Mouse (Mus musculus) MEL (cell line): ENCODE measurements around the gene Nt5c1a. TPM values are rescaled to one million over a fixed set of nuclear protein-coding genes. Genes with fewer than 3 reads are reported as not detected.

Experiments used
- DNase-seq: peaks from one replicate; pipeline ENCODE4 v3.0.0; 2011; ENCODE audit warnings: low read depth, low spot score
- H3K27ac ChIP-seq: 2 replicates; pipeline ENCODE4 v1.5.1; 2012; ENCODE audit warnings: low read depth, mild to moderate bottlenecking, control low read depth, low read length, moderate library complexity; ENCODE audit not compliant: control insufficient read depth
- H3K27me3 ChIP-seq, 2 experiments: fragments of 150-350 bp in 1 of 2; sonication (generic) in 1 of 2; 2 replicates each; pipeline ENCODE4 v1.6.1; 2012; ENCODE audit warnings: low read length in 2 of 2, mild to moderate bottlenecking in 2 of 2, improper control_type of control experiment in 1 of 2, moderate library complexity in 1 of 2; ENCODE audit not compliant: insufficient read depth in 2 of 2, control insufficient read depth in 1 of 2
- H3K36me3 ChIP-seq, 2 experiments: 2 replicates each; pipeline ENCODE4 v1.6.1; 2012 to 2014; ENCODE audit warnings: low read length in 2 of 2, improper control_type of control experiment in 1 of 2, inconsistent platforms in 1 of 2, mild to moderate bottlenecking in 1 of 2; ENCODE audit not compliant: insufficient read depth in 2 of 2, control insufficient read depth in 1 of 2
- H3K4me1 ChIP-seq, 2 experiments: fragments of 150-350 bp in 1 of 2; sonication (generic) in 1 of 2; 2 replicates each; pipeline ENCODE4 v1.6.1; 2012; ENCODE audit warnings: low read length in 2 of 2, improper control_type of control experiment in 1 of 2, mild to moderate bottlenecking in 1 of 2; ENCODE audit not compliant: insufficient read depth in 2 of 2, control insufficient read depth in 1 of 2
- H3K4me3 ChIP-seq, 2 experiments: fragments of 150-350 bp in 1 of 2; sonication (generic) in 1 of 2; 2 replicates each; pipeline ENCODE4 v1.5.1; 2012; ENCODE audit warnings: low read depth in 2 of 2, low read length in 2 of 2, mild to moderate bottlenecking in 2 of 2, moderate library complexity in 2 of 2, control low read depth in 1 of 2, improper control_type of control experiment in 1 of 2; ENCODE audit not compliant: control insufficient read depth in 1 of 2, insufficient read depth in 1 of 2
- H3K79me2 ChIP-seq: 2 replicates; pipeline ENCODE4 v1.6.1; 2012; ENCODE audit warnings: mild to moderate bottlenecking, low read length, moderate library complexity; ENCODE audit not compliant: control insufficient read depth, poor library complexity, insufficient read depth
- H3K9ac ChIP-seq: 2 replicates; pipeline ENCODE4 v1.6.1; 2012; ENCODE audit warnings: low read depth, mild to moderate bottlenecking, control low read depth, low read length, moderate library complexity; ENCODE audit not compliant: control insufficient read depth, poor library complexity, severe bottlenecking
- H3K9me3 ChIP-seq: fragments of 150-350 bp; sonication (generic); replicated peaks from 2 replicates; pipeline ENCODE4 v1.6.1; 2012; ENCODE audit warnings: mild to moderate bottlenecking, low read length, improper control_type of control experiment, moderate library complexity; ENCODE audit not compliant: insufficient read depth
- CHD2 ChIP-seq: IDR thresholded peaks from 2 replicates; pipeline ENCODE4 v1.6.1; 2011; ENCODE audit warnings: low read length, improper control_type of control experiment
- CTCF ChIP-seq, 3 experiments: IDR thresholded peaks in 2 of 3; conservative IDR thresholded peaks in 1 of 3; 2 replicates each; pipeline ENCODE4 v1.5.1; 2011 to 2012; ENCODE audit warnings: low read length in 3 of 3, low read depth in 2 of 3, mild to moderate bottlenecking in 2 of 3, improper control_type of control experiment in 1 of 3, inconsistent platforms in 1 of 3, mixed read lengths in 1 of 3, moderate library complexity in 1 of 3; ENCODE audit not compliant: control insufficient read depth in 1 of 3, insufficient read depth in 1 of 3, poor library complexity in 1 of 3, severe bottlenecking in 1 of 3
- E2F4 ChIP-seq: IDR thresholded peaks from 2 replicates; pipeline ENCODE4 v1.6.1; 2011; ENCODE audit warnings: low read depth, low read length, improper control_type of control experiment, borderline replicate concordance
- ELF1 ChIP-seq: IDR thresholded peaks from 2 replicates; pipeline ENCODE4 v1.6.1; 2014; ENCODE audit warnings: low read depth, mild to moderate bottlenecking, inconsistent platforms, low read length, improper control_type of control experiment, moderate library complexity
- GATA1 ChIP-seq: IDR thresholded peaks from 2 replicates; pipeline ENCODE4 v1.6.1; 2011; ENCODE audit warnings: low read depth, low read length, improper control_type of control experiment
- KAT2A ChIP-seq: conservative IDR thresholded peaks from 2 replicates; pipeline ENCODE4 v1.6.1; 2012; ENCODE audit warnings: low read depth, low read length, improper control_type of control experiment, inconsistent platforms
- MAFK ChIP-seq: IDR thresholded peaks from 2 replicates; pipeline ENCODE4 v1.6.1; 2011; ENCODE audit warnings: low read depth, mild to moderate bottlenecking, low read length, improper control_type of control experiment, borderline replicate concordance
- MAX ChIP-seq: IDR thresholded peaks from 2 replicates; pipeline ENCODE4 v1.6.1; 2011; ENCODE audit warnings: low read length, improper control_type of control experiment
- MAZ ChIP-seq: IDR thresholded peaks from 2 replicates; pipeline ENCODE4 v1.6.1; 2012; ENCODE audit warnings: low read depth, mild to moderate bottlenecking, inconsistent platforms, low read length, improper control_type of control experiment
- MYC ChIP-seq: IDR thresholded peaks from 2 replicates; pipeline ENCODE4 v1.6.1; 2011; ENCODE audit warnings: low read depth, mild to moderate bottlenecking, low read length, improper control_type of control experiment, moderate library complexity
- NELFE ChIP-seq: IDR thresholded peaks from 2 replicates; pipeline ENCODE4 v1.6.1; 2011; ENCODE audit warnings: low read depth, low read length, improper control_type of control experiment
- POLR2A ChIP-seq, 2 experiments: IDR thresholded peaks; 2 replicates each; pipeline ENCODE4 v1.6.1; 2011 to 2012; ENCODE audit warnings: low read length in 2 of 2, mild to moderate bottlenecking in 2 of 2, control low read depth in 1 of 2, improper control_type of control experiment in 1 of 2, low read depth in 1 of 2, moderate library complexity in 1 of 2; ENCODE audit not compliant: control insufficient read depth in 1 of 2, insufficient read depth in 1 of 2, poor library complexity in 1 of 2
- POLR2AphosphoS2 ChIP-seq: IDR thresholded peaks from 2 replicates; pipeline ENCODE4 v1.6.1; 2011; ENCODE audit warnings: low read length, improper control_type of control experiment
- POLR2AphosphoS5 ChIP-seq: IDR thresholded peaks from 2 replicates; pipeline ENCODE4 v1.6.1; 2012; ENCODE audit warnings: low read depth, borderline replicate concordance, mild to moderate bottlenecking, inconsistent platforms, low read length, moderate library complexity, mixed read lengths
- RAD21 ChIP-seq: IDR thresholded peaks from 2 replicates; pipeline ENCODE4 v1.6.1; 2011; ENCODE audit warnings: mild to moderate bottlenecking, low read depth, low read length, improper control_type of control experiment
- RCOR1 ChIP-seq: IDR thresholded peaks from 2 replicates; pipeline ENCODE4 v1.6.1; 2012; ENCODE audit warnings: low read depth, mild to moderate bottlenecking, inconsistent platforms, low read length, improper control_type of control experiment
- SIN3A ChIP-seq: IDR thresholded peaks from 2 replicates; pipeline ENCODE4 v1.6.1; 2012; ENCODE audit warnings: low read length, improper control_type of control experiment, inconsistent platforms
- SMC3 ChIP-seq: IDR thresholded peaks from 2 replicates; pipeline ENCODE4 v1.6.1; 2011; ENCODE audit warnings: low read depth, low read length, improper control_type of control experiment
- TCF12 ChIP-seq: IDR thresholded peaks from 2 replicates; pipeline ENCODE4 v1.6.1; 2014; ENCODE audit warnings: low read depth, mild to moderate bottlenecking, inconsistent platforms, low read length, improper control_type of control experiment, moderate library complexity
- UBTF ChIP-seq: IDR thresholded peaks from 2 replicates; pipeline ENCODE4 v1.6.1; 2012; ENCODE audit warnings: low read depth, mild to moderate bottlenecking, inconsistent platforms, low read length, improper control_type of control experiment, moderate library complexity, borderline replicate concordance; ENCODE audit not compliant: insufficient read depth
- USF1 ChIP-seq: IDR thresholded peaks from 2 replicates; pipeline ENCODE4 v1.6.1; 2014; ENCODE audit warnings: low read depth, mild to moderate bottlenecking, inconsistent platforms, low read length, improper control_type of control experiment, moderate library complexity
- USF2 ChIP-seq, 2 experiments: IDR thresholded peaks; 2 replicates each; pipeline ENCODE4 v1.6.1; 2011 to 2012; ENCODE audit warnings: improper control_type of control experiment in 2 of 2, low read length in 2 of 2, borderline replicate concordance in 1 of 2, inconsistent platforms in 1 of 2, low read depth in 1 of 2, mild to moderate bottlenecking in 1 of 2; ENCODE audit not compliant: insufficient read depth in 1 of 2
- ZC3H11A ChIP-seq: IDR thresholded peaks from 2 replicates; pipeline ENCODE4 v1.6.1; 2012; ENCODE audit warnings: low read depth, mild to moderate bottlenecking, inconsistent platforms, low read length, improper control_type of control experiment
- ZKSCAN1 ChIP-seq: IDR thresholded peaks from 2 replicates; pipeline ENCODE4 v1.6.1; 2012; ENCODE audit warnings: low read depth, mild to moderate bottlenecking, inconsistent platforms, low read length, improper control_type of control experiment, moderate library complexity
- ZMIZ1 ChIP-seq: IDR thresholded peaks from 2 replicates; pipeline ENCODE4 v1.6.1; 2012; ENCODE audit warnings: low read depth, mild to moderate bottlenecking, inconsistent platforms, low read length, improper control_type of control experiment, moderate library complexity
- ZNF384 ChIP-seq: IDR thresholded peaks from 2 replicates; pipeline ENCODE4 v1.6.1; 2012; ENCODE audit warnings: low read depth, mild to moderate bottlenecking, inconsistent platforms, low read length, improper control_type of control experiment
- polyA plus RNA-seq, 2 experiments: library from polyadenylated mRNA; stranded (reverse) in 1 of 2; unstranded in 1 of 2; fragments of >175 nt in 1 of 2; fragments of >200 nt in 1 of 2; gene quantifications; 2 replicates each; pipeline versions ENCODE4 v1.2.1 to v1.2.4; 2012; ENCODE audit warnings: low replicate concordance in 2 of 2, low read depth in 1 of 2; ENCODE audit not compliant: insufficient read length in 2 of 2, insufficient read depth in 1 of 2, missing spikeins in 1 of 2
- total RNA-seq: library from RNA; depleted of rRNA; stranded (reverse); fragments of 300-350 nt; gene quantifications from 2 replicates; pipeline ENCODE4 v1.2.3, GENCODE M21; 2012; rRNA removed

The Nt5c1a gene
- total RNA-seq = not detected in 2 replicates
- not detected for polyA plus RNA-seq

DNA sequence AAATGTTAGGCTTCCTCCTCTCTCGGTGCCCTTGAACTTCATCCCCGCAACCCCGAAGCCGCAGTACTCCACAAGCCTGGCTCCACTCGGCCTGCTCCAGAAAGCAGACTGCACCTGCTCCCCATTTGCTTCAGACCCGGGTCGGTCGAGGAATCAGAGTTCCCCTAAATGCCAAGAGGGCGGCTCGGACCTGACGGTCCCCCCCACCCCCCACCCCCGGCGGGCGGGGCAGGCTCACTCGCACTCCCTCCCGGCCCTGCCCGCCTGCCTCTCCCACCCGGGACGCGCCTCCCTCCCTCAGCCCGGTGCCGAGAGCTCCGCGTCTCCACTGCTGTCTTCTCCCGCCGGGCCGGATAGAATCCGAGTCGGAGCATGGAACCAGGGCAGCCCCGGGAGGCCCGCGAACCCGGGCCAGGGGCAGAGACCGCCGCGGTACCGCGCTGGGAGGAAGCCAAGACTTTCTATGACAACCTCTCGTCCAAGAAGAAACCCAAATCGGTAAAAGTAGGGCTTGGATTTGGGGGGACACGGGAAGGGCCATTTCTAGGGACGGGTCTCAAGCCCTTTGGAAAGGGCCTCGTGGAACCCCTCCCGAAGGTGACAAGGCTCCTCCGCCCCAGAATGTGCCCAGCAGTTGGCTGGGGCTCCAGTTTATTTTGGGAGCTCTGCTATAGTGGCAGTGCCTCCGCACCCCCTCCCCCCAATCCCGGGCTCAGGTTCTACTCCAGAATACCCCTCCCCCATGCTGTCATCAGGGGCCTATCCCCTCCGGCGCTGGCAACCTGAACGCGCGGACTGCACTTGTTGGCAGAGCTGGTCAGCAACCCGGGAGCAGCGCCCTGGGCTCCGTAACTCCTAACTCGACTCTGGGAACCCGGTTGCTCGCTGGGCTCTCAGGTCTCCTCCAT is at the start of gene Nt5c1a:
Gene Nt5c1a (plus strand): TSS at position 319 of the 908 bp plus-strand sequence.
- Histone ChIP-seq H3K27ac (no peak within 1 kb of the TSS), H3K9me3 (no peaks in the 10 kb centered on the region), H3K9ac (no peak within 1 kb of the TSS), H3K27me3 (peaks cover 10 to 18% of the 10 kb centered on the region in 2 experiments), H3K79me2 (no peaks in the 10 kb centered on the region), H3K4me3 (no peak within 1 kb of the TSS), H3K4me1 (no peaks in the 10 kb centered on the region; a peak in 1 of 4 replicates), H3K36me3 (no peaks in the 10 kb centered on the region; a peak in 1 of 4 replicates)
- TF ChIP-seq NELFE (no peak), POLR2A (IDR thresholded peaks at IDR 0.05; ENCODE audit: control insufficient read depth in 1 of 2, insufficient read depth in 1 of 2, low read depth in 1 of 2, low read length in 2 of 2, poor library complexity in 1 of 2) (no peak), SMC3 (no peak), ZKSCAN1 (no peak), UBTF (no peak), SIN3A (no peak), MYC (no peak), CHD2 (no peak), ZNF384 (no peak), ZMIZ1 (no peak), POLR2AphosphoS2 (no peak), USF1 (no peak), USF2 (IDR thresholded peaks at IDR 0.05; ENCODE audit: borderline replicate concordance in 1 of 2, insufficient read depth in 1 of 2, low read depth in 1 of 2, low read length in 2 of 2) (no peak), MAFK (no peak), ELF1 (no peak), TCF12 (no peak), GATA1 (no peak)
- DNase-seq = no peak

DNA sequence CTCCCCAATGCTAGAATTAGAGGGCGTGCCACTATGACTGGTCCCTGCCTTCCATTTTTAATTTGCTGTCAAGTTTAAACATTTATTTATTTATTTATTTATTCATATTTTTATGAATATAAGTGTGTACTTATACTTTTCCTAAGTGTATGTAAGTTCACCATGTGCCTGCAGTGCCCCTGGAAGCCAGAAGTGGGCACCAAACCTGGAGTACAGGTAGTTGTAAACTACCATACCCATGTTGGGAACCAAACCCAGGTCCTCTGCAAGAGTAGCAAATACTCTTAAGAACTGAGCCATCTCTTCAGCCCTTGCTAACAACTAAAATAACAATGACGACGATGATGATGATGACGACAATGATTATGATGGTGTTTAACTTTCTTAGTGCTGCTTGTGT is 49.3 kb upstream of the Nt5c1a start:
- no peak for TF ChIP-seq POLR2AphosphoS2
- no peak for TF ChIP-seq POLR2A (IDR thresholded peaks at IDR 0.05; ENCODE audit: control insufficient read depth in 1 of 2, insufficient read depth in 1 of 2, low read depth in 1 of 2, low read length in 2 of 2, poor library complexity in 1 of 2)
- no peak for TF ChIP-seq MAX
- TF ChIP-seq ELF1 = no peak
- no peak for TF ChIP-seq ZC3H11A
- TF ChIP-seq POLR2AphosphoS5 = no peak
- no peak for TF ChIP-seq E2F4
- no peak for TF ChIP-seq USF2 (IDR thresholded peaks at IDR 0.05; ENCODE audit: borderline replicate concordance in 1 of 2, insufficient read depth in 1 of 2, low read depth in 1 of 2, low read length in 2 of 2)
- no peak for TF ChIP-seq RAD21
- TF ChIP-seq MAZ = no peak
- no peak for TF ChIP-seq KAT2A
- TF ChIP-seq SIN3A = no peak
- peak in 2 of 3 experiments; percentile 26 to 34; a peak in 4 of 6 replicates for TF ChIP-seq CTCF (IDR thresholded peaks at IDR 0.05 in 2 of 3, conservative IDR thresholded peaks at IDR 0.05 in 1 of 3; ENCODE audit: control insufficient read depth in 1 of 3, insufficient read depth in 1 of 3, low read depth in 2 of 3, low read length in 3 of 3, poor library complexity in 1 of 3, severe bottlenecking in 1 of 3)
- no peak for TF ChIP-seq RCOR1
- no peak for TF ChIP-seq ZMIZ1
- 0 out of 2 replicates have a peak, but pooled peaks have one; percentile 8 for TF ChIP-seq SMC3
- H3K79me2 ChIP-seq = no peaks in the 10 kb centered on the region
- no peak overlapping the region for H3K9ac ChIP-seq
- H3K4me3 ChIP-seq = no peak overlapping the region
- no peak for DNase-seq
- no peaks in the 10 kb centered on the region for H3K36me3 ChIP-seq
- no peak overlapping the region for H3K27ac ChIP-seq
- no peaks in the 10 kb centered on the region for H3K9me3 ChIP-seq
- H3K27me3 ChIP-seq = peaks cover 0 to 2% of the 10 kb centered on the region in 2 experiments; a peak in 1 of 4 replicates
- no peaks in the 10 kb centered on the region for H3K4me1 ChIP-seq
